Mouse (Mus musculus): ENCODE data around the gene Ttc41. TPM values are rescaled to one million over a fixed set of nuclear protein-coding genes. Genes with fewer than 3 reads are reported as not detected.
A peak's percentile ranks its signal among the peaks of the same experiment; 100 is the strongest.

Gene Ttc41
- polyA plus RNA-seq, 1 experiment from 2014 or later: 3.3 TPM

DNA sequence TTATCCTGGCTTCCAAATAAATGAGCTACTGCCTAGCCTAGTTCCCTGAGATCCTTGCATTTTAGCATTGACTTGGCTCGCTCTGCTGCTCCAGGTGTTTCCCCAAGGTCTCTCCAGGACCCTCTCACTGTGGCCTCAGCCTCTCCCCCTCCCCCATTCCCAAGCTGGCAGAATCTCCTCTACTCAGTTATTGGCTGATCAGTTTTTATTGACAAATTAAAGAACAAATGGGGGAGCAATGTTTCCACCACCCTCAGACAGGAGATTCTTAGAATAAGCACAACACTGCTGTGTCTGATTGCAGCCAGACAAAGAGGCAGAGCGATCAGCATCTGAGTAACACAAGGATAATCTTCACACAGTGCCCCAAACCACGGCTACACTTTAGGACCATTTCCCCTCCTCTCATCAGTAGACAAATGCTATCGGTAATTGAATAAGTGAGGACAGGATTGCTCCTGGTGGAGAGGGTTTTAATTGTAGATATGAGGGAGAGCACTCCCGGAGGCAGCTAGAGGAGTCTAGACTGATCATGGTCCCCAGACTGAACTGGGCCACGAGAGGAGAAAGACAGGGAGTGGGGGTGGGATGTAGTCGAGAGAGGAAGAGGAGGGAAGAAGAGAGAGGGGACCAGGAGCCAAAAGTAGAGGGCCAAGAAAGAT is 56.2 kb downstream of the Ttc41 start:
- 53% methylated on average over 7 of the region's 7 CpGs for WGBS
- Histone ChIP-seq H3K36me3 (no peaks in the 10 kb centered on the region), H3K9me3 (replicated peaks) (no peaks in the 10 kb centered on the region), H3K4me1 (0 out of 2 replicates have a peak, but pooled peaks cover 3% of the 10 kb centered on the region), H3K27ac (replicated peaks) (no peak overlapping the region), H3K4me3 (no peak overlapping the region), H3K27me3 (ENCODE audit: low read depth, poor library complexity, severe bottlenecking) (no peaks in the 10 kb centered on the region)
- peak; percentile 11 for DNase-seq (ENCODE audit: low spot score)

DNA sequence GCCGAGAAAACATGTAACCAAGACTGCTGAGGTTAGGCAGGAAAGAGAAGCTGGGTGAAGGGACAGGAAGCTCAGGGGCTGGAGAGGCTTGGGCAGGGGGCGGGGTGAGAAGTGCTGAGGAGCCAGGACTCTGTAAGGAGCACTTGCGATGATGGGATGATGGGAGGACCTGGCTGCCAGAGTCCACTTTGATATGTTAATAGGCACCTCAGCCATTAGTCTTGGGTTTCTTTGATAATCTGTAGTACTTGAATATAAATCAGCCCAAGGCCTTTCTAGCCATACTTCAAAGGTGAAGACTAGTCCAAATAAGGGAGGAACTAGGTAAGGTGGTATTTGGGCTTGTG is 56.7 kb downstream of the Ttc41 start:
- no peaks in the 10 kb centered on the region for H3K27me3 ChIP-seq (ENCODE audit: low read depth, poor library complexity, severe bottlenecking)
- DNase-seq (ENCODE audit: low spot score): no peak
- H3K4me3 ChIP-seq: no peak overlapping the region
- 74% methylated on average over 3 of the region's 3 CpGs for WGBS
- 0 out of 2 replicates have a peak, but pooled peaks cover 3% of the 10 kb centered on the region for H3K4me1 ChIP-seq
- H3K36me3 ChIP-seq: no peaks in the 10 kb centered on the region
- H3K9me3 ChIP-seq (replicated peaks): no peaks in the 10 kb centered on the region
- no peak overlapping the region for H3K27ac ChIP-seq (replicated peaks)

DNA sequence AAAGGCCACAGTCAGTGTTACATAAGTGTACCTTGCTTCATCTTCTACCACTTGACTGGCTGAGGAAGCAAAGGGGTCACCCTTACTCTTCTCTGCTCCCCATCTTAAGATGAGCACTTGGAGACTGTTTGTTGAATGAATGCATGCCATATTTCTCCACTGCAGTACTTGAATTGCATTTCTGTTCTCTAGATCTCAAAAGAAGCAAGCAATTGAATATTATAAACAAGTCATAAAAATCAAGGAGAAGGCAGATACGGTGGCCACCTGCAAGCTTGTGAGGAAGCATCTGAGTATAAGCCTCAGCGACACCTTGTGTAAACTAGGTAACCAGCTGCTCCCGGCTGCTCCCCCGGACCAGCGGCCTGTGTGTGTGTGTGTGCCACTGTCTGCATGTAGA is 58.1 kb downstream of the Ttc41 start, which contains the start of gene Gm49358:
TSS of gene Gm49358 (plus strand) at position 301 of the 400 bp plus-strand sequence.
- H3K27me3 ChIP-seq (ENCODE audit: low read depth, poor library complexity, severe bottlenecking): no peaks in the 10 kb centered on the region

DNA sequence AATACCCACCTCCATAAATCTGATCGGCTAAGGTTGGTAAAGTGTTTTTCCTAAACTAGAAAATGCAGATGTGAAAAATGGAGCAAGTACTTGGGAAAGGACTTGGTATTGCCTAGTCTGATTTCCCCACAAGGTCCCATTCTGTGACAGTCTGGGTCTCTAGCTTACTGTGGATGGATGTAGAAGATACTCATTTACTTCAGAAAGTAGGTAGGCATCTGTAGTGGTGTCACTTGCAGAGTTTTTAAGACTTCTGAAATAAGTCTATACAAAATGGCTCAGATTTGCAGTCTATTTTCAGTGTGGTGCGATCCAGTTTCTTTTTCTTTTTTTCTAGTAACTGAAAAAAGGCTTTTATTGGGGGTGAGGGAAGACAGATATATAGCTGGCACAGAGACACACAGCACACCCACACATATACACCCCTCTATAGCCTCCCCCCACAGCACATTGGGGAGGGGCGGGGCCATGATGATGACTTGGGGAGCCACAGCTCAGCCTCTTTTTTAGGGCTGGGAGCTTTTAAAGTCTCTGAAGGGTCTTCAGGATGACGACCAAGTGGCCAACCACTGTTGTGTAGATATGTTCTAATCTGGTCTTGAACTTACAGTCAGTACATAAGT is 59.8 kb downstream of the Ttc41 start:
- no peak overlapping the region for H3K4me3 ChIP-seq
- H3K4me1 ChIP-seq: peaks cover 10% of the 10 kb centered on the region
- WGBS: 85% methylated on average over 4 of the region's 4 CpGs
- H3K36me3 ChIP-seq: no peaks in the 10 kb centered on the region
- no peak for DNase-seq (ENCODE audit: low spot score)
- H3K27me3 ChIP-seq (ENCODE audit: low read depth, poor library complexity, severe bottlenecking): no peaks in the 10 kb centered on the region
- H3K27ac ChIP-seq (replicated peaks): no peak overlapping the region
- no peaks in the 10 kb centered on the region for H3K9me3 ChIP-seq (replicated peaks)

More for the DNA sequence above, 58.1 kb downstream of the Ttc41 start, which contains the start of gene Gm49358:
- no peak within 1 kb of the TSS for H3K27ac ChIP-seq (replicated peaks)
- no peak for DNase-seq (ENCODE audit: low spot score)
- 93% methylated on average over 5 of the region's 5 CpGs for WGBS
- 0 out of 2 replicates have a peak, but pooled peaks cover 3% of the 10 kb centered on the region for H3K4me1 ChIP-seq
- H3K36me3 ChIP-seq: no peaks in the 10 kb centered on the region
- no peak within 1 kb of the TSS for H3K4me3 ChIP-seq
- no peaks in the 10 kb centered on the region for H3K9me3 ChIP-seq (replicated peaks)

DNA sequence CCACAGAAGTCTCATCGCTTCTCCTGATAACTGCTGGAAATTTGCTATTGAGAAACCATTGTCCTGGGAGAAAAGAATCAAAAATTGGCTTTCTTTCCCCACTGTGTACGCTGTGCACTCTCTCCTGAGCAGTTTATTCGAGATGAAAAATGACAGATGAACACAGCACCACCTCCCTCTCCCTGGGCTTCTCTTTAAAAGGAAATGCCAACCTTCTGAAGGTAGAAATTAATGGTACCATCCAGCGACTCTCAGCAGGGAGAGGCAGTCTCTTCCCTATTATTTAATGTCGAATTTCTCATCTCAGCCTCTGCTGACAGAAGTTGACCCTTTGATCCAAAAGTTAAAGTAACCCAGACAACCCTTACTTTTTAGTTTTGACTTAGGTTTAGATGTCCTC is 63.6 kb downstream of the Ttc41 start:
- Histone ChIP-seq H3K4me3 (no peak overlapping the region), H3K9me3 (replicated peaks) (no peaks in the 10 kb centered on the region), H3K36me3 (no peaks in the 10 kb centered on the region), H3K27me3 (ENCODE audit: low read depth, poor library complexity, severe bottlenecking) (no peaks in the 10 kb centered on the region), H3K27ac (replicated peaks) (no peak overlapping the region), H3K4me1 (peaks cover 7% of the 10 kb centered on the region)
- no peak for DNase-seq (ENCODE audit: low spot score)
- 79% methylated on average over 5 of the region's 5 CpGs for WGBS

DNA sequence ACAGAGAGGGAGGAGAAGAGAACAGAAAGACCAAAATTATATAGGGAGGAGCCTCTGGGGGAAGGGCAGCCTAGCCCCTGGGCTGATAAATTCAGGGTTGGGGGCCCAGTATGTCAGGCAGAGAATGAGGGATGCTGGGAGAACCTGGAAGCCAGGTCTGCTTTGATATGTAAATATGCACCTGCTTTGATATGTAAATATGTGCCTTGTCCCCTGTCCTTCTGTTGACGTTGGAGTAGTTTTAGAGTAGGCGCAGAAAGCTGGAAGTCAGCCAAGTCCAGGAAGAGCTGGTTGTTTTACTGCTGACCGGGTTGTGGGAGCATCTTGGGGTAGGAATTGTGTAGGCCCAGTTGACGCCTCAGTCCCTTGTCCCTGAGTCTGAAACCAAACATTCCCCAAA is 64.2 kb downstream of the Ttc41 start:
- H3K4me1 ChIP-seq: peaks cover 7% of the 10 kb centered on the region
- DNase-seq (ENCODE audit: low spot score): no peak
- H3K4me3 ChIP-seq: no peak overlapping the region
- 50% methylated on average over 4 of the region's 4 CpGs for WGBS
- H3K27ac ChIP-seq (replicated peaks): no peak overlapping the region
- no peaks in the 10 kb centered on the region for H3K36me3 ChIP-seq
- no peaks in the 10 kb centered on the region for H3K27me3 ChIP-seq (ENCODE audit: low read depth, poor library complexity, severe bottlenecking)
- no peaks in the 10 kb centered on the region for H3K9me3 ChIP-seq (replicated peaks)

DNA sequence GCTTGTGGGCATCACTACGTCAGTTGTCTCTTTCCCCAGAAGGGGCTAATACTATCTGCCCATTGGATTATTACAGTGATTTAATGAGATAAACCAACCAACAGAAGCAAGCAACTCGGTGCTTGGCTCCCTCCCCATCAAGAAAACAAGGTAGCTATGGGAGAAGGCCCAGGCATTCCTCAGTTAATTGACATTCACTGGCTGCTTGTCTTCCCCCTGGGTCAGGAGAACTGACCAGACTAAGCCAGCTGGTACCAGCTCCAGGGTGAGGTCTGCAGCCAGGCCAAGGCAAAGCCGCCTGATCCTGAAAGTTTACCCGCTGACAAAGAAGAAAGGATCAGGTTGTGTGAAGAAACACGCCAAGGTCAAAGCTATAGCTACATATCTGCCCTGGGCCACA is 66.1 kb downstream of the Ttc41 start:
- no peak overlapping the region for H3K27ac ChIP-seq (replicated peaks)
- no peak overlapping the region for H3K4me3 ChIP-seq
- peaks cover 7% of the 10 kb centered on the region for H3K4me1 ChIP-seq
- DNase-seq (ENCODE audit: low spot score): no peak
- H3K9me3 ChIP-seq (replicated peaks): no peaks in the 10 kb centered on the region
- 79% methylated on average over 5 of the region's 5 CpGs for WGBS
- no peaks in the 10 kb centered on the region for H3K36me3 ChIP-seq
- 0 out of 2 replicates have a peak, but pooled peaks cover 5% of the 10 kb centered on the region for H3K27me3 ChIP-seq (ENCODE audit: low read depth, poor library complexity, severe bottlenecking)

DNA sequence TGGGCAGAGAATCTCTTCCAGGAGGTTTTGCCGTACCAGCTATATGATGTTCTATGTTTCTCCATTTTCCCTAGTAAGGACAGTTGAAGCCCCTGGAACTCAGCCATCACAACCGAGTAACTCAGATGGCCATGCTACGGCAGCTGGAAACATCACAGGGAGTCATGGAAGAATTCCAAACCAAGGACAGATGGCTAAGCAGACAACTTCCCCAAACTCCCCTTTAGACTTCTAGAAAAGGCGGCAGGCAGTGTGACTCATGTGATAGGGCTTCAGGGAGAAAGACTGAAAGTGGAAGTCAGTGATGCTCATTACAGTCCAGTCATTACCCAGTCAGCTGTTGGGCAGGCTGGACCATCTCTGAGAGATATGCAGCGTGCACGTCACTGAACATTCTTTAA is 66.6 kb downstream of the Ttc41 start:
- Histone ChIP-seq H3K27me3 (ENCODE audit: low read depth, poor library complexity, severe bottlenecking) (0 out of 2 replicates have a peak, but pooled peaks cover 8% of the 10 kb centered on the region), H3K27ac (replicated peaks) (no peak overlapping the region), H3K36me3 (no peaks in the 10 kb centered on the region), H3K4me3 (no peak overlapping the region), H3K9me3 (replicated peaks) (no peaks in the 10 kb centered on the region), H3K4me1 (peaks cover 7% of the 10 kb centered on the region)
- WGBS: 88% methylated on average over 6 of the region's 6 CpGs
- no peak for DNase-seq (ENCODE audit: low spot score)

DNA sequence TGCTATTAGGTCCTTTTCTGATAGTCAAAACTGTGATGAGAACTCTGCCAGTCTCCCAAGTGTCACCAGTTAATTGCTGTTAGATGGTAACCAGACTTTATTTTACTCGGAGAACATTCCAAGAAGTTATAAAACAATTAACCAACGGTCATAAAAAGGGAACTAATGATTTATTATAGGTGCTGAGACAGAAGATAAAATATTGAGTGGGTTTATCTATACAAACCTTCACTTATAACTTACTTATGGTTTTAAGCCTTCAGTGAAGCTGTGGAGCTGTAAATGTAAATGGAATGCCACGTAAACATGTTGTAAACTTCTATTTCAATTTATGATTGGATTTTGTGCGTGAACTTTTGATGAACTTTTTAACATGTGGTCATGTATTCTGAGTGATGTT is 67.7 kb downstream of the Ttc41 start:
- H3K36me3 ChIP-seq: no peaks in the 10 kb centered on the region
- no peaks in the 10 kb centered on the region for H3K9me3 ChIP-seq (replicated peaks)
- DNase-seq (ENCODE audit: low spot score): no peak
- peaks cover 15% of the 10 kb centered on the region for H3K4me1 ChIP-seq
- H3K4me3 ChIP-seq: no peak overlapping the region
- H3K27ac ChIP-seq (replicated peaks): no peak overlapping the region
- H3K27me3 ChIP-seq (ENCODE audit: low read depth, poor library complexity, severe bottlenecking): peaks cover 15% of the 10 kb centered on the region
- whole genome bisulfite sequencing: 83% methylated on average over 4 of the region's 4 CpGs

DNA sequence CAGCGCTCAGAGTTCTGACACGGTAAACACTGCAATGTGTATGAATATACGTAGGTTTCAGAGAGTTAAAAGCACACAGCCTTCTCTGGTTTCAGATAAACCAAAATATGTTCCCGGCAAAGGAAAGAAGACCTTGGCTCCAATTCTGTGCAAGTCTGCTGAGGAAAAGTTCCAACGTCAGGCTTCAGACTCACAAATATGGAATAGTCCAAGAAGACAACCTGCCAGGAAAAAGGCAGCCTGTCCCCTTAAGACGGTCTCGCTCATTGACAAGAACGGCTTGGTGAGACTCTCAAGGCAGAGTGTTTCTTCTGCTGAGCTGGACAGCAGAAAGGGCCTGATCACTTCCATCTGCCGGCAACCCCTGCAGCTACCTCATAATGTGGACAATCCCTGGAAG is 70.7 kb downstream of the Ttc41 start:
- Histone ChIP-seq H3K36me3 (no peaks in the 10 kb centered on the region), H3K27ac (replicated peaks) (no peak overlapping the region), H3K4me1 (peaks cover 23% of the 10 kb centered on the region), H3K4me3 (no peak overlapping the region), H3K27me3 (ENCODE audit: low read depth, poor library complexity, severe bottlenecking) (peaks cover 34% of the 10 kb centered on the region), H3K9me3 (replicated peaks) (no peaks in the 10 kb centered on the region)
- no peak for DNase-seq (ENCODE audit: low spot score)
- WGBS: 78% methylated on average over 9 of the region's 9 CpGs

DNA sequence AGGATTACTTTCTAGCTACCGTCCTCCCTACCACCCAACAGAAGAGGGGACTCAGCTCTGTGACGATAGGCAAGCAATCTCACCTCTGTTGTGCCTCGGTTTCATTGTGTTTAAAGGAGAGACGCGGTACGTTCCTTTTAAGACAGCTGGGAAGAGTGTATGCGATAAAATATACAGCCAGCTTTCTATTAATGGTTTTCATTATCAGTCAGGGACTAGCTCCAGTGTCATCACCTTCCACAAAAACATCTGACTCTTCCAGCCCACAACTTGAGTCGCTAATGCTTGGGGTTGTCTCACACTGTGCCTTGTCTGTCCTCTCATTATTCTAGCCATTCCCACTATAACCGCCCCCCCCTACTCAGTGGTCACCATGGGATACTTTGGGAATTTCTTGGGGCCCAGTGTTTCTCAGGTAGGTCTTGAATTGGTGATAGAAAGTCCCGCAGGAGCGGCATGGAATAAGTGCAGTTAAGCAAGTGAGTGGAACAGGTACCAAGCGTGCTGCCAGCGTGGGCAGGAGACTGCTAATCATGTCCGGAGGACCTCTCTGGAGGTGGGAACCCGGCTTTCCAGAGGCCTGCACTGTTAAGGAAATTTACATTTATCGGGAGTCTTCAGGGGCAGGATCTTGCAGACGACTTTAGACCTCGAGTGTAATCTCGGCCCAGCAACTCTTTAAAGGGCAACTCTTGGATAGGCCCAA is 72.2 kb downstream of the Ttc41 start:
- Histone ChIP-seq H3K9me3 (replicated peaks) (no peaks in the 10 kb centered on the region), H3K36me3 (no peaks in the 10 kb centered on the region), H3K4me1 (peaks cover 37% of the 10 kb centered on the region), H3K27ac (replicated peaks) (peak overlapping the region; percentile 88), H3K4me3 (peak overlapping the region; percentile 61), H3K27me3 (ENCODE audit: low read depth, poor library complexity, severe bottlenecking) (peaks cover 36% of the 10 kb centered on the region)
- no peak for DNase-seq (ENCODE audit: low spot score)
- WGBS: 44% methylated on average over 19 of the region's 19 CpGs

DNA sequence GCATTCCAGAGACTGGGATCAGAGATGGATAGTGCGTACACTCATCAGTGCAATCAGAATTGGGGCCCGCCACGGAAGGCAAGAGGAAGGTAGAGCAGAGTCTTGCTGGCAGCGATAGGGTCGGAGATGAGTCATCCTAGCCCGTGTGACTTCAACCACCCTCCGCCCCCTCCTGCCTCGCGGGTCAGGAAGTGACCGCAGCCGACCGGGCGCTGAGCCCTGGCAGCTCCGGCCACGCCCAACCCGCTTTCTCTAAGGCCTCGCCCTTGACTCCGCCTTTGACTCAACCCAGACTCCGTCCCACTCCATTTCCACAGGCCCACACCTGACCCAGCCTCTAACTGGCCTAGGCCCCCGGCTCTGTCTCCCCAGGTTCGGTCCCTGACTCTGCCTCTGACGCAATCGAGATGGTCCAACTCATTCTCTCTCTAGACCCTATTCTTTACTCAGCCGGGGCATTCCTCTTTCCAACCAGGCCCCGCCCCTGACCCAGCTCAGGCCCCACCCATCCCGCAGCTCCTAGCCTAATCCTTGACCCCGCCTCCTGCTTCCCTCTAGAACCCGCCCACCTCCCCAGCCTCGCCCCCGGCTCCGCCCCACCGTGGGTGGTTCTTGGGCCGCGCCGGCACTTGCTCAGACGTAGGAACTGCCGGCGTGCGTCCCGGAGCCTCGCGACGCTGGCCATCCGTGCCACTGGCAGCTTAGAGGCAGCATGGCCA is 72.9 kb downstream of the Ttc41 start, which contains the start of gene Nt5dc3:
TSS of gene Nt5dc3 (plus strand) at position 608 of the 719 bp plus-strand sequence.
- H3K36me3 ChIP-seq: no peaks in the 10 kb centered on the region
- peak within 1 kb of the TSS; percentile 61 for H3K4me3 ChIP-seq
- no peaks in the 10 kb centered on the region for H3K9me3 ChIP-seq (replicated peaks)
- peak within 1 kb of the TSS; percentile 88 for H3K27ac ChIP-seq (replicated peaks)
- H3K4me1 ChIP-seq: peaks cover 40% of the 10 kb centered on the region
- under 1% methylated on average over 44 of the region's 44 CpGs for WGBS
- peak; percentile 97 for DNase-seq (ENCODE audit: low spot score)
- H3K27me3 ChIP-seq (ENCODE audit: low read depth, poor library complexity, severe bottlenecking): peaks cover 36% of the 10 kb centered on the region
